Mouse (Mus musculus) G1E (cell line): ENCODE measurements around the gene Thrap3. TPM values are rescaled to one million over a fixed set of nuclear protein-coding genes. Genes with fewer than 3 reads are reported as not detected.

Experiments
- ATAC-seq: 2 replicates; pipeline ENCODE4 v1.8.0; 2016; ENCODE audit warnings: mild to moderate bottlenecking; ENCODE audit not compliant: insufficient number of reproducible peaks, poor library complexity, low FRiP score, severe bottlenecking; ENCODE audit errors: extremely low read depth
- DNase-seq: peaks from one replicate; pipeline ENCODE4 v3.0.0; 2012; ENCODE audit warnings: low spot score
- H3K27me3 ChIP-seq: 2 replicates; pipeline ENCODE4 v1.6.1; 2012; ENCODE audit warnings: mild to moderate bottlenecking, low read length, inconsistent platforms; ENCODE audit not compliant: insufficient read depth
- H3K36me3 ChIP-seq: replicated peaks from 2 replicates; pipeline ENCODE3; 2012; ENCODE audit warnings: mild to moderate bottlenecking, inconsistent platforms
- H3K4me1 ChIP-seq: 2 replicates; pipeline ENCODE4 v1.6.1; 2012; ENCODE audit warnings: low read depth, low read length, inconsistent platforms, mixed read lengths; ENCODE audit not compliant: insufficient read depth
- H3K4me3 ChIP-seq: 2 replicates; pipeline ENCODE4 v1.5.1; 2012; ENCODE audit warnings: low read depth, mild to moderate bottlenecking, inconsistent platforms, low read length, moderate library complexity, mixed read lengths
- H3K9me3 ChIP-seq: replicated peaks from 2 replicates; pipeline ENCODE4 v1.6.1; 2012; ENCODE audit warnings: inconsistent platforms
- CTCF ChIP-seq: IDR thresholded peaks from 2 replicates; pipeline ENCODE4 v1.5.1; 2012; ENCODE audit warnings: low read depth, low read length, inconsistent platforms, mixed read lengths
- GATA1 ChIP-seq: IDR thresholded peaks from 2 replicates; pipeline ENCODE4 v1.6.1; 2012; ENCODE audit warnings: borderline replicate concordance, low read length, inconsistent platforms, mixed read lengths
- GATA2 ChIP-seq: IDR thresholded peaks from 2 replicates; pipeline ENCODE4 v1.6.1; 2012; ENCODE audit warnings: low read depth, low read length, inconsistent platforms, borderline replicate concordance
- POLR2AphosphoS5 ChIP-seq: IDR thresholded peaks from 2 replicates; pipeline ENCODE4 v1.6.1; 2012; ENCODE audit warnings: low read depth, low read length, inconsistent platforms; ENCODE audit not compliant: insufficient replicate concordance
- TAL1 ChIP-seq: conservative IDR thresholded peaks from 2 replicates; pipeline ENCODE4 v1.6.1; 2012; ENCODE audit warnings: low read depth, low read length, inconsistent platforms, mixed read lengths
- polyA plus RNA-seq: library from polyadenylated mRNA; stranded (reverse); fragments of >175 nt; gene quantifications from 2 replicates; pipeline ENCODE4 v1.2.3, GENCODE M21; 2012
- total RNA-seq, 2 experiments: library from RNA; stranded (forward) in 1 of 2; stranded (reverse) in 1 of 2; fragments of 200-1000 nt in 1 of 2; fragments of >200 nt in 1 of 2; fragmentation: Nextera tagmentation in 1 of 2; gene quantifications; 2 replicates each; pipeline ENCODE4 v1.2.3; 2014 to 2017

Gene Thrap3
- total and polyA plus RNA-seq, 3 experiments: 209 to 356 (median 305) TPM

GRCm38 (mm10) chr4:126145396-126145795 lies 57.2 kb downstream of the Thrap3 start:
- no peak for ATAC-seq
- Histone ChIP-seq H3K4me1 (peaks cover 12% of the 10 kb centered on the region), H3K9me3 (no peaks in the 10 kb centered on the region), H3K4me3 (no peak overlapping the region), H3K27me3 (peaks cover 34% of the 10 kb centered on the region; the same call in 1 of the 2 replicates), H3K36me3 (peaks cover 9% of the 10 kb centered on the region)
- TF ChIP-seq GATA1: no peak
- TF ChIP-seq TAL1: no peak
- TF ChIP-seq CTCF: no peak
- TF ChIP-seq GATA2: no peak
- TF ChIP-seq POLR2AphosphoS5: no peak
- no peak for DNase-seq

DNA sequence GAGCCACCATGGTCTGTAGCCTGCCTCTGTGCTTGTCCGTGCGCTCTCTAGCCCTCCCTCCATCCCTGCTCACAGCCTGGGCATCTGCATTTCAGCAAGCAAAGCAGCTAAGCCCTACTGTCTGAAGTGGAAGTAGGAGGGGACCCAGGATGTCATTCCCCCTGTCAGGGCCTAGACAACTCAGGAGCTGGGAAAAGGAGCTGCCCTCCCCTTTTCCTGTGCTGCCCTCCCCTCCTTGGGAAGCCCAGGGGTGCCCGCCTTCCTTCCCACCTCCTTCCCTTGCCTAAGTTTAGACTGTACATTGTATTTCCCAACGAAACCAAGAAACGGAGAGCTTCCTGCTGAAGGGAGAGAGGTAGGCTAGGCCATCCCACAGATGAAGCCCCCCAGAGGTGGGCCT lies 61.5 kb downstream of the Thrap3 start:
- Histone ChIP-seq H3K27me3 (peaks cover 6% of the 10 kb centered on the region; the same call in 1 of the 2 replicates), H3K9me3 (no peaks in the 10 kb centered on the region), H3K4me1 (no peaks in the 10 kb centered on the region), H3K36me3 (peaks cover 52% of the 10 kb centered on the region), H3K4me3 (no peak overlapping the region)
- DNase-seq: no peak
- no peak for ATAC-seq
- no peak for TF ChIP-seq POLR2AphosphoS5

- ATAC-seq (no peak), DNase-seq (no peak)
- TF ChIP-seq POLR2AphosphoS5: no peak
- no peak for TF ChIP-seq TAL1
- TF ChIP-seq GATA1: no peak
- no peak for TF ChIP-seq GATA2
- no peak for TF ChIP-seq CTCF
Measured at GRCm38 (mm10) chr4:126137773-126138172, 64.8 kb downstream of the Thrap3 start.

GRCm38 (mm10) chr4:126134639-126135038 lies 67.9 kb downstream of the Thrap3 start:
- no peaks in the 10 kb centered on the region for H3K9me3 ChIP-seq
- no peak for ATAC-seq
- no peak overlapping the region for H3K4me3 ChIP-seq
- DNase-seq: no peak
- no peaks in the 10 kb centered on the region for H3K27me3 ChIP-seq
- H3K4me1 ChIP-seq: peaks cover 12% of the 10 kb centered on the region
- peaks cover 97% of the 10 kb centered on the region for H3K36me3 ChIP-seq
- TF ChIP-seq GATA2 (no peak), GATA1 (no peak), CTCF (no peak), POLR2AphosphoS5 (no peak), TAL1 (no peak)

More at GRCm38 (mm10) chr4:126137773-126138172, 64.8 kb downstream of the Thrap3 start:
- H3K4me3 ChIP-seq: no peak overlapping the region
- H3K4me1 ChIP-seq: no peaks in the 10 kb centered on the region
- H3K9me3 ChIP-seq: no peaks in the 10 kb centered on the region
- H3K27me3 ChIP-seq: no peaks in the 10 kb centered on the region
- peaks cover 84% of the 10 kb centered on the region for H3K36me3 ChIP-seq

- peaks cover 12% of the 10 kb centered on the region for H3K4me1 ChIP-seq
- ATAC-seq (no peak), DNase-seq (no peak)
- no peaks in the 10 kb centered on the region for H3K9me3 ChIP-seq
- H3K36me3 ChIP-seq: peaks cover 97% of the 10 kb centered on the region
- no peak overlapping the region for H3K4me3 ChIP-seq
- no peaks in the 10 kb centered on the region for H3K27me3 ChIP-seq
- no peak for TF ChIP-seq TAL1
- TF ChIP-seq GATA1: no peak
- no peak for TF ChIP-seq CTCF
- no peak for TF ChIP-seq GATA2
- TF ChIP-seq POLR2AphosphoS5: no peak
Measured at GRCm38 (mm10) chr4:126134236-126134635, 68.3 kb downstream of the Thrap3 start.

DNA sequence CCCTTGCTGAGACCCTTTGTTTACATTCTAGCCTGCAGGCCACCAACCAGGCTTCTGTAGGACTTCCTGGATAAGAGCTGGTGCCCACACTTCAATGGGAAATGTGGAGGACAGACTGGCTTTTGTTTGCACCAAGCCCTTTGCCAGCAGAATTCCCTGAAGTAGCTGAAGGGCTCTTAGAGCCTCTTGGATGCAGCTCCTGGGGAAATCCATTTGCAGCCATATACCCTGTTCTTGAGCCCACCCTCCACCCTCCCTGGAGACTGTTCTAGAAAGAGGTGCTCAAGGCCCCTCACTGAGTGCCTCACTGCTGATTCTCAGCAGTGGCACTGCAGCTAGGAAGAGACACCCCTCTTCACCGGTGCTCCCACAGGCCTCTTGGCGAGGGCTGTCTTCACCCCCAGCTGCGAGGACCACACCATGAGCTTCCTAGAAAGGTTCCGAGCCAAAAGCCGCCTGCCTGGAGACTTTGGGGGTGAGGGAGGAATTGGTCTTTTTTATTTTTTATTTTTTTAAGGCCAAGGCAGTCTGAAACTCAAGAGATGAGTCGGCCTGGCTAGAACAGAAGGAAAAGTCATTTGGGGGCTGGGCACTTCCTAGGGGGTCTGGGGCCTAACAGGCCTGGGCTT lies 69.8 kb downstream of the Thrap3 start:
- no peak for ATAC-seq
- Histone ChIP-seq H3K4me1 (peaks cover 12% of the 10 kb centered on the region), H3K36me3 (peaks cover 97% of the 10 kb centered on the region), H3K4me3 (no peak overlapping the region), H3K27me3 (no peaks in the 10 kb centered on the region), H3K9me3 (no peaks in the 10 kb centered on the region)
- no peak for DNase-seq
- TF ChIP-seq POLR2AphosphoS5 (no peak), CTCF (no peak), GATA2 (no peak), TAL1 (no peak), GATA1 (no peak)
